Mouse (Mus musculus): ENCODE data around the gene Scmh1. TPM values are rescaled to one million over a fixed set of nuclear protein-coding genes. Genes with fewer than 3 reads are reported as not detected.
A peak's percentile ranks its signal among the peaks of the same experiment; 100 is the strongest.

The Scmh1 gene
- polyA plus RNA-seq, 1 experiment = 87.7 TPM

GRCm38 (mm10) chr4:120569486-120570437, 164.7 kb downstream of the Scmh1 start, which contains the start of gene Ctps:
Gene Ctps (minus strand): TSS chr4:120570276.
- TF ChIP-seq POLR2A (IDR thresholded peaks at IDR 0.05; ENCODE audit: extremely low read depth, insufficient read depth, low read length) (peak; percentile 95), CTCF (IDR thresholded peaks at IDR 0.05; ENCODE audit: extremely low read depth, insufficient read depth, low read length) (no peak)
- Histone ChIP-seq H3K4me1 (ENCODE audit: control insufficient read depth, insufficient read depth, low read length) (peaks cover 3% of the 10 kb centered on the region; the same call in 1 of the 2 replicates), H3K27ac (ENCODE audit: insufficient read depth, low read length) (peak within 1 kb of the TSS; percentile 86), H3K4me3 (ENCODE audit: insufficient read depth, low read length) (peak within 1 kb of the TSS; percentile 82)

- TF ChIP-seq CTCF (IDR thresholded peaks at IDR 0.05; ENCODE audit: extremely low read depth, insufficient read depth, low read length) = no peak
- no peak for TF ChIP-seq POLR2A (IDR thresholded peaks at IDR 0.05; ENCODE audit: extremely low read depth, insufficient read depth, low read length)
- H3K4me1 ChIP-seq (ENCODE audit: control insufficient read depth, insufficient read depth, low read length) = peaks cover 3% of the 10 kb centered on the region; the same call in 1 of the 2 replicates
- peak overlapping the region; percentile 86 for H3K27ac ChIP-seq (ENCODE audit: insufficient read depth, low read length)
- peak overlapping the region; percentile 82 for H3K4me3 ChIP-seq (ENCODE audit: insufficient read depth, low read length)
Observed at GRCm38 (mm10) chr4:120570438-120571069, 165.5 kb downstream of the Scmh1 start.

DNA sequence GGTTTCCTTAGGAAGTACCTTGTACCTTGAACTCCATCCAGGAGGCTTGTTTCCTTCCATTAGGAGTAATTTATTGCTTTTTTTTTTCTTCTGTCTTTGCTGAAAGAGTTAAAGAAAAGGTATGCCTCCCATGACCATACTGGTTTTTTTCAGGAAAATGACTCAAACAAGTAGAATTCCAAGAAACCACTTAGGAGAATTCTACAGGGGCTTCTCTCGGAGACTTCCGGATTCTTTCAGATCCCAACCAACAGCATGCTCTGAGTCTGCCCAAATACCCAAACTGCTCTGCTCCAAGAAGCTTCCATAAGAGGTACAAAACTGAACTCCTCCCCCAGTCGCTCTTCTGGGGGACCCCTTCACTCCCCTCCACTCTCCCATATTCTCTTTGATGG, 166.0 kb downstream of the Scmh1 start:
- H3K27ac ChIP-seq (ENCODE audit: insufficient read depth, low read length) = 0 out of 2 replicates have a peak overlapping the region, but pooled peaks have one; percentile 34
- H3K4me1 ChIP-seq (ENCODE audit: control insufficient read depth, insufficient read depth, low read length) = peaks cover 3% of the 10 kb centered on the region; the same call in 1 of the 2 replicates
- H3K4me3 ChIP-seq (ENCODE audit: insufficient read depth, low read length) = peak overlapping the region; percentile 82; the same call in 1 of the 2 replicates
- TF ChIP-seq CTCF (IDR thresholded peaks at IDR 0.05; ENCODE audit: extremely low read depth, insufficient read depth, low read length) = no peak
- no peak for TF ChIP-seq POLR2A (IDR thresholded peaks at IDR 0.05; ENCODE audit: extremely low read depth, insufficient read depth, low read length)

DNA sequence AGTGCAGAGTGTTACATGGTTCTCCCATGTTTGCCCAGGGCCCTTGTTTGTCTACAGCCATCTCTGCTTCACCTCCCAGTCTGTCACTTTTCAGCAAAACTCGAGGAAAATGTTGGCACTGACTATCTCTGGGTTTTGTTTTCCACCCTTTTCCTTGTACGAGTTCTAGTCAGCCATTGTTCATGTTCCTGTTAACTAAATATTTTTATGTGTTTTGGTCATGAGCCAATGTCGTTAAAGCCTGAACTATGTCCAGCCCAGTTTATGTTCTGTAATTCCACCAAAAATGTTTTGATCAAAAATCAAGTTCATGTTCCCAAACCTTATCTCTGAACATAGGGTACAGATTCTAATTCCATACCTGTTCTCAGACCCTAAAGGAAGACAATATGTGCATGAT, 166.6 kb downstream of the Scmh1 start:
- H3K4me1 ChIP-seq (ENCODE audit: control insufficient read depth, insufficient read depth, low read length) = peaks cover 3% of the 10 kb centered on the region; the same call in 1 of the 2 replicates
- TF ChIP-seq CTCF (IDR thresholded peaks at IDR 0.05; ENCODE audit: extremely low read depth, insufficient read depth, low read length) (no peak), POLR2A (IDR thresholded peaks at IDR 0.05; ENCODE audit: extremely low read depth, insufficient read depth, low read length) (no peak)
- H3K27ac ChIP-seq (ENCODE audit: insufficient read depth, low read length) = no peak overlapping the region
- H3K4me3 ChIP-seq (ENCODE audit: insufficient read depth, low read length) = no peak overlapping the region

Other genes starting within 250 kb of the Scmh1 start
- gene Edn2, start 244.1 kb upstream of the Scmh1 start, polyA plus RNA-seq (2012; rRNA removed) = 0.13 TPM in 1 of 2 replicates, not detected in the other
- 8.5 and 9.5 TPM in 2 replicates for gene Foxo6, start 117.9 kb upstream of the Scmh1 start, polyA plus RNA-seq (2012; rRNA removed)
- gene Slfnl1, start 127.0 kb downstream of the Scmh1 start, polyA plus RNA-seq (2012; rRNA removed) = 0.06 and 0.10 TPM in 2 replicates
- gene Ctps, start 165.0 kb downstream of the Scmh1 start, polyA plus RNA-seq (2012; rRNA removed) = 31.2 and 33.8 TPM in 2 replicates
- not detected in 2 replicates for gene Gm8439, start 183.5 kb downstream of the Scmh1 start, polyA plus RNA-seq (2012; rRNA removed)